Mouse (Mus musculus) CH12.LX (cell line): ENCODE measurements around the gene Dntt. TPM values are rescaled to one million over a fixed set of nuclear protein-coding genes. Genes with fewer than 3 reads are reported as not detected.

ENCODE experiments used
- DNase-seq: peaks from one replicate; pipeline ENCODE4 v3.0.0-alpha.2; 2013; ENCODE audit errors: extremely low read depth
- H3K27ac ChIP-seq: 2 replicates; pipeline ENCODE4 v1.5.1; 2012; ENCODE audit warnings: low read depth, mild to moderate bottlenecking, control low read depth, moderate library complexity; ENCODE audit not compliant: insufficient read depth
- H3K27me3 ChIP-seq: replicated peaks from 2 replicates; pipeline ENCODE3; 2012; ENCODE audit warnings: inconsistent platforms
- H3K36me3 ChIP-seq, 2 experiments: replicated peaks in 1 of 2; 2 replicates each; pipeline versions ENCODE3 to v1.6.1; 2012; ENCODE audit warnings: inconsistent platforms in 1 of 2, low read length in 1 of 2, mild to moderate bottlenecking in 1 of 2, mixed read lengths in 1 of 2, moderate library complexity in 1 of 2; ENCODE audit not compliant: control insufficient read depth in 1 of 2, insufficient read depth in 1 of 2
- H3K4me1 ChIP-seq, 2 experiments: 2 replicates each; pipeline ENCODE4 v1.6.1; 2012; ENCODE audit warnings: inconsistent platforms in 1 of 2, moderate library complexity in 1 of 2; ENCODE audit not compliant: insufficient read depth in 2 of 2, control insufficient read depth in 1 of 2
- H3K4me2 ChIP-seq: 2 replicates; pipeline ENCODE4 v1.6.1; 2012; ENCODE audit warnings: low read depth, mild to moderate bottlenecking, control low read depth; ENCODE audit not compliant: poor library complexity, insufficient read depth, severe bottlenecking
- H3K4me3 ChIP-seq, 3 experiments: fragments of 150-350 bp in 1 of 3; sonication (generic) in 1 of 3; replicated peaks in 1 of 3; 2 replicates each; pipeline versions ENCODE3 to v1.5.1; 2011 to 2012; ENCODE audit warnings: low read depth in 2 of 3, low read length in 2 of 3, mild to moderate bottlenecking in 2 of 3, moderate library complexity in 2 of 3, control low read depth in 1 of 3, improper control_type of control experiment in 1 of 3, inconsistent platforms in 1 of 3, mixed read lengths in 1 of 3; ENCODE audit not compliant: poor library complexity in 1 of 3
- H3K79me2 ChIP-seq: replicated peaks from 2 replicates; pipeline ENCODE4 v1.6.1; 2012; ENCODE audit warnings: mild to moderate bottlenecking, moderate library complexity; ENCODE audit not compliant: control insufficient read depth, poor library complexity, insufficient read depth, severe bottlenecking; ENCODE audit errors: extremely low read depth
- H3K9ac ChIP-seq: 2 replicates; pipeline ENCODE4 v1.6.1; 2012; ENCODE audit warnings: low read depth, mild to moderate bottlenecking, control low read depth, moderate library complexity; ENCODE audit not compliant: insufficient read depth
- H3K9me3 ChIP-seq: replicated peaks from 2 replicates; pipeline ENCODE3; 2012; ENCODE audit warnings: low read length, inconsistent platforms, mixed read lengths
- CHD1 ChIP-seq: IDR thresholded peaks from 2 replicates; pipeline ENCODE4 v1.6.1; 2012; ENCODE audit warnings: low read depth, low read length, improper control_type of control experiment, inconsistent platforms
- CHD2 ChIP-seq: IDR thresholded peaks from 2 replicates; pipeline ENCODE4 v1.6.1; 2011; ENCODE audit warnings: low read length, improper control_type of control experiment
- CTCF ChIP-seq, 2 experiments: IDR thresholded peaks in 1 of 2; conservative IDR thresholded peaks in 1 of 2; 2 replicates each; pipeline ENCODE4 v1.5.1; 2011 to 2012; ENCODE audit warnings: low read depth in 2 of 2, low read length in 2 of 2, improper control_type of control experiment in 1 of 2, inconsistent platforms in 1 of 2, mild to moderate bottlenecking in 1 of 2, moderate library complexity in 1 of 2
- E2F4 ChIP-seq: IDR thresholded peaks from 2 replicates; pipeline ENCODE4 v1.6.1; 2011; ENCODE audit warnings: low read depth, low read length, improper control_type of control experiment; ENCODE audit not compliant: insufficient replicate concordance
- ELF1 ChIP-seq: IDR thresholded peaks from 2 replicates; pipeline ENCODE4 v1.6.1; 2014; ENCODE audit warnings: low read depth, mild to moderate bottlenecking, inconsistent platforms, low read length, improper control_type of control experiment
- EP300 ChIP-seq: IDR thresholded peaks from 2 replicates; pipeline ENCODE4 v1.6.1; 2011; ENCODE audit warnings: low read length, improper control_type of control experiment
- HCFC1 ChIP-seq: IDR thresholded peaks from 2 replicates; pipeline ENCODE4 v1.6.1; 2012; ENCODE audit warnings: low read depth, mild to moderate bottlenecking, inconsistent platforms, low read length, improper control_type of control experiment
- IRF4 ChIP-seq: IDR thresholded peaks from 2 replicates; pipeline ENCODE4 v1.6.1; 2014; ENCODE audit warnings: low read depth, mild to moderate bottlenecking, inconsistent platforms, low read length, improper control_type of control experiment
- KAT2A ChIP-seq: IDR thresholded peaks from 2 replicates; pipeline ENCODE4 v1.6.1; 2012; ENCODE audit warnings: low read length, improper control_type of control experiment, inconsistent platforms; ENCODE audit not compliant: insufficient replicate concordance
- MAX ChIP-seq: IDR thresholded peaks from 2 replicates; pipeline ENCODE4 v1.6.1; 2011; ENCODE audit warnings: low read length, improper control_type of control experiment
- MAZ ChIP-seq: IDR thresholded peaks from 2 replicates; pipeline ENCODE4 v1.6.1; 2012; ENCODE audit warnings: low read depth, mild to moderate bottlenecking, inconsistent platforms, low read length, improper control_type of control experiment, moderate library complexity
- MEF2A ChIP-seq: IDR thresholded peaks from 2 replicates; pipeline ENCODE4 v1.6.1; 2014; ENCODE audit warnings: low read depth, mild to moderate bottlenecking, inconsistent platforms, low read length, improper control_type of control experiment, borderline replicate concordance
- MXI1 ChIP-seq: IDR thresholded peaks from 2 replicates; pipeline ENCODE4 v1.6.1; 2011; ENCODE audit warnings: mild to moderate bottlenecking, low read depth, low read length, improper control_type of control experiment
- PAX5 ChIP-seq: IDR thresholded peaks from 2 replicates; pipeline ENCODE4 v1.6.1; 2012; ENCODE audit warnings: low read length, inconsistent platforms, mixed read lengths
- RAD21 ChIP-seq: IDR thresholded peaks from 2 replicates; pipeline ENCODE4 v1.6.1; 2011; ENCODE audit warnings: low read depth, mild to moderate bottlenecking, low read length, improper control_type of control experiment, moderate library complexity
- RCOR1 ChIP-seq: conservative IDR thresholded peaks from 2 replicates; pipeline ENCODE4 v1.6.1; 2012; ENCODE audit warnings: low read depth, mild to moderate bottlenecking, inconsistent platforms, low read length, improper control_type of control experiment
- SIN3A ChIP-seq: IDR thresholded peaks from 2 replicates; pipeline ENCODE4 v1.6.1; 2012; ENCODE audit warnings: low read length, improper control_type of control experiment, inconsistent platforms
- SMC3 ChIP-seq: IDR thresholded peaks from 2 replicates; pipeline ENCODE4 v1.6.1; 2011; ENCODE audit warnings: low read depth, low read length, improper control_type of control experiment
- TBP ChIP-seq: conservative IDR thresholded peaks from 2 replicates; pipeline ENCODE4 v1.6.1; 2011; ENCODE audit warnings: low read depth, low read length, improper control_type of control experiment
- TCF12 ChIP-seq: IDR thresholded peaks from 2 replicates; pipeline ENCODE4 v1.6.1; 2014; ENCODE audit warnings: low read depth, mild to moderate bottlenecking, inconsistent platforms, low read length, improper control_type of control experiment
- UBTF ChIP-seq: IDR thresholded peaks from 2 replicates; pipeline ENCODE4 v1.6.1; 2012; ENCODE audit warnings: low read depth, mild to moderate bottlenecking, inconsistent platforms, low read length, improper control_type of control experiment, moderate library complexity
- USF1 ChIP-seq: IDR thresholded peaks from 2 replicates; pipeline ENCODE4 v1.6.1; 2014; ENCODE audit warnings: low read depth, mild to moderate bottlenecking, inconsistent platforms, low read length, improper control_type of control experiment
- USF2 ChIP-seq: conservative IDR thresholded peaks from 2 replicates; pipeline ENCODE4 v1.6.1; 2011; ENCODE audit warnings: low read depth, low read length, improper control_type of control experiment
- ZC3H11A ChIP-seq: IDR thresholded peaks from 2 replicates; pipeline ENCODE4 v1.6.1; 2012; ENCODE audit warnings: low read depth, mild to moderate bottlenecking, inconsistent platforms, low read length, improper control_type of control experiment
- ZKSCAN1 ChIP-seq: IDR thresholded peaks from 2 replicates; pipeline ENCODE4 v1.6.1; 2012; ENCODE audit warnings: low read depth, inconsistent platforms, low read length, improper control_type of control experiment, borderline replicate concordance
- ZNF384 ChIP-seq: IDR thresholded peaks from 2 replicates; pipeline ENCODE4 v1.6.1; 2012; ENCODE audit warnings: low read depth, low read length, improper control_type of control experiment, inconsistent platforms
- dilution Hi-C: fragments of 300-500 bp; cut with MboI; formaldehyde crosslinking; loops from 2 replicates; pipeline ENCODE4 v1.14.3; 2020; ENCODE audit warnings: low sequenced_read_pairs; ENCODE audit not compliant: extremely low pct_unique_long_range_greater_than_20kb, extremely low pct_ligation_motif_present
- in situ Hi-C: fragments of 300-500 bp; cut with MboI; formaldehyde crosslinking; loops from 3 replicates; pipeline ENCODE4 v1.14.3; 2019; ENCODE audit warnings: low sequenced_read_pairs, low pct_ligation_motif_present, low pct_unique_long_range_greater_than_20kb, mixed read lengths
- polyA plus RNA-seq: library from polyadenylated mRNA; unstranded; fragments of >175 nt; gene quantifications from 2 replicates; pipeline ENCODE4 v1.2.1, GENCODE M21; 2012; ENCODE audit warnings: low read depth; ENCODE audit not compliant: insufficient read length
- total RNA-seq, 2 experiments: library from RNA; depleted of rRNA; stranded (reverse); fragments of 300-350 nt in 1 of 2; fragments of >200 nt in 1 of 2; gene quantifications; 2 replicates each; pipeline ENCODE4 v1.2.3; 2012 to 2014

Dntt gene
- total and polyA plus RNA-seq, 3 experiments: 0.13 TPM; not detected in 2

DNA sequence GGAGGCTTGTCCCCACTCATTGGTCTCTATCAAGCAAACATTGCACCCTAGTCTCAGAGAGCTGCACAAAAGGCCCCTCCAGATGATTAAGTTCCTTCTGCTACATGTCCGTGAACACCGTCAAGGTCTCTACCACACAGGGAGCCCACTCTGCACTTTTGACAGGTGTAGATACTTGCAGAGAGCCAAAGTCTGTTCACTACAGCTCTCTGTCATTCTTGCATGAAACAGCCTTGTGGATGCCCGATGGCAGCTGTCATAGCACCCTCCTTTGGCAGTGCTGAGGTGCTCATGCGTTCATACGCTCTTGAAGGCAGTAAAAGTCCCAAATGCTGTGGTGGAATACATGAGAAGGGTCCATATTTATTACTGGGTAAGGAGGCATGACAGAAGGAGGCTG, 2.1 kb upstream of the Dntt start:
- dilution Hi-C loops: no loop called here
- in situ Hi-C loops: loop anchor here (25.0 kb wide), 1 partner anchor 265 kb away; no protein-coding TSS in a partner anchor
- Histone ChIP-seq H3K79me2 (no peaks in the 10 kb centered on the region), H3K4me1 (peaks cover 2 to 11% of the 10 kb centered on the region in 2 experiments; a peak in 3 of 4 replicates), H3K27ac (no peak overlapping the region), H3K9me3 (no peaks in the 10 kb centered on the region), H3K4me2 (no peak overlapping the region), H3K9ac (no peak overlapping the region), H3K4me3 (no peak overlapping the region), H3K36me3 (no peaks in the 10 kb centered on the region), H3K27me3 (no peaks in the 10 kb centered on the region)
- TF ChIP-seq MEF2A (no peak), MXI1 (no peak), SMC3 (no peak), RCOR1 (no peak), UBTF (no peak), MAZ (no peak), ZC3H11A (no peak), ZKSCAN1 (no peak), KAT2A (no peak), TBP (no peak), HCFC1 (no peak), IRF4 (no peak), RAD21 (no peak), SIN3A (no peak), CHD2 (no peak), ZNF384 (no peak), E2F4 (no peak), EP300 (no peak), MAX (no peak), ELF1 (no peak)
- DNase-seq: no peak

DNA sequence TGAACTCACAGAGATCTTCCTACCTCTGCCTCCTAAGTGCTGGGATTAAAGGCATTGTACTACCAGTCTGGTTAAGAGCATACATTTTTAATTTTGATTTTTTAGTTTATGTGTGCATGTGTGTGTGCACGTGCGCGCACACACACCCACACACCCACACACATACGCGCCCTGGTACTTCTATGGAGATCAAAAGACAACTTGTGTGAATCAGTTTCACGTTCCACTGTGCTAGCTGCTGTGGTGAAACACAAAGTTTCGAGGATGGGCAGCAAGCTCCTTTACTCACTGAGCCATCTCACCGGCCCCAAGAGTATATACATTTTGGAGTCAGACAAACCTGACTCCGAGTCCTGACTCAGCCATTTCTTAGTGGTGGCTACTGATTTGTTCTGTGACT, 1.5 kb upstream of the Dntt start:
- Histone ChIP-seq H3K4me3 (no peak overlapping the region), H3K9me3 (no peaks in the 10 kb centered on the region), H3K9ac (no peak overlapping the region), H3K27ac (no peak overlapping the region), H3K79me2 (no peaks in the 10 kb centered on the region), H3K4me1 (peaks cover 2 to 11% of the 10 kb centered on the region in 2 experiments; a peak in 3 of 4 replicates), H3K36me3 (no peaks in the 10 kb centered on the region), H3K27me3 (no peaks in the 10 kb centered on the region), H3K4me2 (no peak overlapping the region)
- TF ChIP-seq USF2 (no peak), RCOR1 (no peak), EP300 (no peak), ELF1 (no peak), USF1 (no peak), E2F4 (no peak), TCF12 (no peak), CTCF (conservative IDR thresholded peaks at IDR 0.05 in 1 of 2, IDR thresholded peaks at IDR 0.05 in 1 of 2; ENCODE audit: low read depth in 2 of 2, low read length in 2 of 2) (no peak), CHD1 (no peak), PAX5 (no peak)
- DNase-seq: no peak
- dilution Hi-C loops: no loop called here
- in situ Hi-C loops: loop anchor here (25.0 kb wide), 1 partner anchor 265 kb away; no protein-coding TSS in a partner anchor
